Mouse (Mus musculus) erythroid progenitor cell, adult 5-6 weeks (primary cell): ENCODE measurements around the gene Fam8a1. TPM values are rescaled to one million over a fixed set of nuclear protein-coding genes. Genes with fewer than 3 reads are reported as not detected.

Experiments
- ATAC-seq: replicated peaks from 2 replicates; pipeline ENCODE4 v1.8.0; 2016; ENCODE audit warnings: moderate number of reproducible peaks, mild to moderate bottlenecking, moderate TSS enrichment, inconsistent platforms; ENCODE audit not compliant: poor library complexity, low FRiP score, severe bottlenecking
- total RNA-seq, 2 experiments: library from RNA; stranded (forward) in 1 of 2; stranded (reverse) in 1 of 2; fragments of 150-400 nt in 1 of 2; fragments of 186-747, 209-891 nt in 1 of 2; gene quantifications; 2 replicates each; pipeline versions ENCODE4 v1.2.3 to v1.2.4; 2015 to 2017; ENCODE audit warnings: low replicate concordance in 2 of 2

Gene Fam8a1
- total RNA-seq, 2 experiments from 2014 or later, result 7.1 to 21.0 TPM

DNA sequence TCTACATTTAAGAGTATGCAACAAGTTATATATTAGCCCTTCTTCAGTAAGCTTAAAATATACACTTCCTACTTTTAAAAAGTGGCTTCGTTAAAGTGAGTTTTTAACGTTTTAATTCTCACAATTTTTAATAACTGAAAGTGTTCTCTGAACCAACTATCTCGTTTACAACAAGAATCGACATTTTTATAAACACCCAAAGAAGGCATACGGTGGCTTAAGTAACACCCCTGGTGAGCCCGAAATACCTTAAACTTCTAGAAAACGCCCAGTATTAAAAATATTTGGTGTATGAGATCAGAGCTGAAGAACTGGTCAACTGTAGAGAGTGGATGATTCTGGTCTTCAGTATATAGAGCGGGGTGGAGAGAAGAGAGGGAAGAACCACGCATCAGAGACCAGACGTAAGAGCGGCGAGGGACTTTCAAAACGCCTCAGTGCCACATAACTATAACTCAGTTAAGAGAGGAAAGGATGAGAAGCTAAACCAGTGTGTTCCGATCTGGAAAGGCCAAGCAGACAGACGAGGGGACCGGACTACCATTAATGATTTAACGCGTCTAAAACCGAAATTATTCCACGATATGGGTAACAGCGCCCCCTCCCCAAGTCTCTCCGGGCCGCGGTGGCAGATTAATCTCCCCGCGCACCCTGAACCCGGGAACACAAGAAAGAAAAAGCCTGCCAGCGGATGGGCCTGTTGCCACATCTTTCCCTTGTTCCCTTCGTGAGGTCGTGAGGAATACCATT, 57.1 kb downstream of the Fam8a1 start:
- peak; percentile 10; the same call in 1 of the 2 replicates for ATAC-seq

DNA sequence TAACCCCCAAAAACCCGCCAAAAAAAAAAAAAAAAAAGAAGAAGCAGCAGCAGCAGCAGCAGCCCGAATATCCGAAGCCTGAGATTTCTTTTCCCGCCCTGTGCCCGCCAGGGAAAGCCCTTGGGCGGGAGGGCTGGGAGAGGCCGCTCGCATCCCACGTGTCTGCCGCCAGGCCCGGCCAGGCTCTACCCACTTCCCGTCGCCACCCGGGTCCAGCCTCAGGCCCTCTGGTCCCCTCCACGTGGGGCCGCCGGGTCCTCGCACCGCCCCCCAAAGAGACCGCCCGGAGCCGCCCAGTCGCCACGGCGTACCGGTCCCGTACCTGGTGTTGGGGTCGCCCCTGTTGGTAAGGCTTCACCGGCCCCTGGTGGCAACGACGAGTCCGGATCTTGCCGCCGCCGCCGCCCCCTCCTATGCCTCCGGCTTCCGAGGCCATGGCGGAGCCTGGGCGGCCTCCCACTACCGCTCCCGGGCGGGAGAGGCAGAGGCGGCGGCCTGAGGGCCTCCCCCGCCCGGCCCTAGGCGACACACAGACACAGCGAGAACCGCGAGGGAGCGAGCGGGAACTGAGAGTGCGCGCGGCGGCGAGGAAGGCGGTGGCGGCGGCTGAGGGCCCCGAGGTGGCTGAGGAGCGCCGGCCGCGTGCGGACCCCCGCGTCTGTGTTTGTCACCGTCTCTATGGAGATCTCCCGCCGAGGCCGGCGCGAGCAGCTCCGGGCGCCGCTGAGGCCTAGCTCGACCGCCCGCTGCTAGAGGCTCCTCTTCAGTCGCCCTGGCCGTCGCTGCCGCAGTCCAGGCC, 57.9 kb downstream of the Fam8a1 start:
- peak; percentile 45 for ATAC-seq

Other genes starting within 250 kb of the Fam8a1 start
- gene Cap2, start 167.7 kb upstream of the Fam8a1 start, total RNA-seq (2015; ENCODE audit: low replicate concordance), result not detected in 2 replicates
- gene Cap2, start 167.7 kb upstream of the Fam8a1 start, total RNA-seq (2017; ENCODE audit: low replicate concordance), result 2.3 TPM in 1 of 2 replicates, not detected in the other
- gene Nup153, start 58.4 kb downstream of the Fam8a1 start, total RNA-seq (2015; ENCODE audit: low replicate concordance), result 135 and 150 TPM in 2 replicates
- 120 and 128 TPM in 2 replicates for gene Nup153, start 58.4 kb downstream of the Fam8a1 start, total RNA-seq (2017; ENCODE audit: low replicate concordance)